Mouse (Mus musculus) hindbrain, embryonic 13.5 days (tissue): Measurements from ENCODE around the gene Hus1. TPM values are rescaled to one million over a fixed set of nuclear protein-coding genes. Genes with fewer than 3 reads are reported as not detected.
A peak's percentile ranks its signal among the peaks of the same experiment; 100 is the strongest.

Source experiments
- ATAC-seq: fragments of 200-750 bp; cut with Nextera tagmentation; 2 replicates; pipeline ENCODE4 v1.8.0; 2017; ENCODE audit warnings: moderate TSS enrichment; ENCODE audit not compliant: low FRiP score
- H3K27ac ChIP-seq: fragments of 300-500 bp; sonication (generic); 2 replicates; pipeline ENCODE4 v1.5.1; 2015; ENCODE audit warnings: inconsistent platforms, mild to moderate bottlenecking, moderate library complexity
- H3K27me3 ChIP-seq: fragments of 300-500 bp; sonication (generic); 2 replicates; pipeline ENCODE4 v1.6.1; 2015; ENCODE audit warnings: mild to moderate bottlenecking, inconsistent platforms
- H3K36me3 ChIP-seq: fragments of 300-500 bp; sonication (generic); 2 replicates; pipeline ENCODE4 v1.6.1; 2015; ENCODE audit warnings: mild to moderate bottlenecking, inconsistent platforms
- H3K4me1 ChIP-seq: fragments of 300-500 bp; sonication (generic); replicated peaks from 2 replicates; pipeline ENCODE4 v1.6.1; 2015; ENCODE audit warnings: inconsistent platforms
- H3K4me2 ChIP-seq: fragments of 300-500 bp; sonication (generic); 2 replicates; pipeline ENCODE4 v1.6.1; 2015; ENCODE audit warnings: inconsistent platforms, mild to moderate bottlenecking, moderate library complexity
- H3K4me3 ChIP-seq: fragments of 300-500 bp; sonication (generic); 2 replicates; pipeline ENCODE4 v1.5.1; 2015; ENCODE audit warnings: mild to moderate bottlenecking, inconsistent platforms
- H3K9ac ChIP-seq: fragments of 300-500 bp; sonication (generic); 2 replicates; pipeline ENCODE4 v1.6.1; 2015; ENCODE audit warnings: mild to moderate bottlenecking, inconsistent platforms
- H3K9me3 ChIP-seq: fragments of 300-500 bp; sonication (generic); 2 replicates; pipeline ENCODE4 v1.6.1; 2016; ENCODE audit warnings: inconsistent platforms
- WGBS: fragments of 180-500 bp; shearing (Covaris S2); methylation state at CpG from one replicate; pipeline ENCODE4 v1.1.7; 2015; 5-methylcytosine and 5-hydroxymethylcytosine counted together
- polyA plus RNA-seq: library from polyadenylated mRNA; unstranded; fragments of >200 nt; fragmentation: Nextera tagmentation; extraction: Ambion mirVana; gene quantifications from 2 replicates; pipeline ENCODE4 v1.2.1, GENCODE M21; 2015

Hus1 gene
- polyA plus RNA-seq, 1 experiment from 2014 or later, result 9.9 TPM

- Histone ChIP-seq H3K27me3 (0 out of 2 replicates have a peak, but pooled peaks cover 4% of the 10 kb centered on the region), H3K9ac (no peak overlapping the region), H3K4me2 (no peak overlapping the region), H3K4me3 (no peak overlapping the region), H3K4me1 (no peaks in the 10 kb centered on the region), H3K36me3 (no peaks in the 10 kb centered on the region), H3K27ac (no peak overlapping the region), H3K9me3 (no peaks in the 10 kb centered on the region)
- WGBS, result 94% methylated on average over 6 of the region's 6 CpGs
- no peak for ATAC-seq
Observed at GRCm38 (mm10) chr11:8972093-8972492, 38.9 kb downstream of the Hus1 start.

- H3K4me3 ChIP-seq, result no peak overlapping the region
- no peak overlapping the region for H3K27ac ChIP-seq
- no peak overlapping the region for H3K9ac ChIP-seq
- 0 out of 2 replicates have a peak, but pooled peaks cover 4% of the 10 kb centered on the region for H3K27me3 ChIP-seq
- no peak overlapping the region for H3K4me2 ChIP-seq
- ATAC-seq, result no peak
- H3K36me3 ChIP-seq, result no peaks in the 10 kb centered on the region
- H3K4me1 ChIP-seq, result no peaks in the 10 kb centered on the region
- H3K9me3 ChIP-seq, result no peaks in the 10 kb centered on the region
- WGBS, result 75% methylated on average over 9 of the region's 9 CpGs
Observed at GRCm38 (mm10) chr11:8970509-8970908, 40.5 kb downstream of the Hus1 start.

- Histone ChIP-seq H3K9me3 (no peaks in the 10 kb centered on the region), H3K36me3 (no peaks in the 10 kb centered on the region), H3K4me2 (no peak overlapping the region), H3K27ac (no peak overlapping the region), H3K4me1 (no peaks in the 10 kb centered on the region), H3K27me3 (no peaks in the 10 kb centered on the region), H3K4me3 (no peak overlapping the region), H3K9ac (no peak overlapping the region)
- ATAC-seq, result no peak
- WGBS, result 94% methylated on average over 7 of the region's 7 CpGs
Observed at GRCm38 (mm10) chr11:8968094-8968493, 42.9 kb downstream of the Hus1 start.

GRCm38 (mm10) chr11:8958572-8958971, 52.4 kb downstream of the Hus1 start:
- no peak overlapping the region for H3K9ac ChIP-seq
- no peaks in the 10 kb centered on the region for H3K27me3 ChIP-seq
- no peak overlapping the region for H3K4me2 ChIP-seq
- no peak overlapping the region for H3K27ac ChIP-seq
- H3K4me1 ChIP-seq, result no peaks in the 10 kb centered on the region
- WGBS, result 65% methylated on average over 10 of the region's 10 CpGs
- ATAC-seq, result no peak
- H3K9me3 ChIP-seq, result no peaks in the 10 kb centered on the region
- H3K36me3 ChIP-seq, result no peaks in the 10 kb centered on the region
- H3K4me3 ChIP-seq, result no peak overlapping the region

GRCm38 (mm10) chr11:8958108-8958507, 52.9 kb downstream of the Hus1 start:
- no peaks in the 10 kb centered on the region for H3K27me3 ChIP-seq
- no peak for ATAC-seq
- 74% methylated on average over 4 of the region's 4 CpGs for WGBS
- no peaks in the 10 kb centered on the region for H3K36me3 ChIP-seq
- H3K4me2 ChIP-seq, result no peak overlapping the region
- peak overlapping the region; percentile 46; the same call in 1 of the 2 replicates for H3K27ac ChIP-seq
- H3K4me1 ChIP-seq, result no peaks in the 10 kb centered on the region
- no peaks in the 10 kb centered on the region for H3K9me3 ChIP-seq
- no peak overlapping the region for H3K9ac ChIP-seq
- H3K4me3 ChIP-seq, result no peak overlapping the region

- 72% methylated on average over 6 of the region's 6 CpGs for WGBS
- H3K9ac ChIP-seq, result no peak overlapping the region
- no peak overlapping the region for H3K27ac ChIP-seq
- H3K36me3 ChIP-seq, result no peaks in the 10 kb centered on the region
- no peak overlapping the region for H3K4me3 ChIP-seq
- no peaks in the 10 kb centered on the region for H3K4me1 ChIP-seq
- H3K4me2 ChIP-seq, result no peak overlapping the region
- no peaks in the 10 kb centered on the region for H3K9me3 ChIP-seq
- no peak for ATAC-seq
- H3K27me3 ChIP-seq, result no peaks in the 10 kb centered on the region
Observed at GRCm38 (mm10) chr11:8957023-8957422, 54.0 kb downstream of the Hus1 start.

- no peak overlapping the region for H3K4me3 ChIP-seq
- no peaks in the 10 kb centered on the region for H3K9me3 ChIP-seq
- H3K27ac ChIP-seq, result no peak overlapping the region
- no peaks in the 10 kb centered on the region for H3K36me3 ChIP-seq
- no peak for ATAC-seq
- no peak overlapping the region for H3K4me2 ChIP-seq
- WGBS, result 7% methylated on average over 1 of the region's 1 CpGs
- no peak overlapping the region for H3K9ac ChIP-seq
- no peaks in the 10 kb centered on the region for H3K27me3 ChIP-seq
- no peaks in the 10 kb centered on the region for H3K4me1 ChIP-seq
Observed at GRCm38 (mm10) chr11:8955678-8956077, 55.3 kb downstream of the Hus1 start.

- no peaks in the 10 kb centered on the region for H3K27me3 ChIP-seq
- no peak overlapping the region for H3K9ac ChIP-seq
- 0 out of 2 replicates have a peak overlapping the region, but pooled peaks have one; percentile 56 for H3K27ac ChIP-seq
- no peaks in the 10 kb centered on the region for H3K9me3 ChIP-seq
- no peak overlapping the region for H3K4me2 ChIP-seq
- H3K4me3 ChIP-seq, result no peak overlapping the region
- no peaks in the 10 kb centered on the region for H3K4me1 ChIP-seq
- WGBS, result 74% methylated on average over 6 of the region's 6 CpGs
- no peak for ATAC-seq
- H3K36me3 ChIP-seq, result no peaks in the 10 kb centered on the region
Observed at GRCm38 (mm10) chr11:8949765-8950430, 61.1 kb downstream of the Hus1 start.

- ATAC-seq, result no peak
- no peaks in the 10 kb centered on the region for H3K4me1 ChIP-seq
- H3K4me2 ChIP-seq, result no peak overlapping the region
- no peaks in the 10 kb centered on the region for H3K36me3 ChIP-seq
- H3K27me3 ChIP-seq, result no peaks in the 10 kb centered on the region
- no peak overlapping the region for H3K27ac ChIP-seq
- H3K9me3 ChIP-seq, result no peaks in the 10 kb centered on the region
- WGBS, result 69% methylated on average over 3 of the region's 3 CpGs
- H3K9ac ChIP-seq, result no peak overlapping the region
- H3K4me3 ChIP-seq, result no peak overlapping the region
Observed at GRCm38 (mm10) chr11:8948871-8949270, 62.1 kb downstream of the Hus1 start.

- Histone ChIP-seq H3K4me1 (no peaks in the 10 kb centered on the region), H3K9me3 (no peaks in the 10 kb centered on the region), H3K27ac (no peak overlapping the region), H3K27me3 (no peaks in the 10 kb centered on the region), H3K36me3 (no peaks in the 10 kb centered on the region), H3K4me3 (no peak overlapping the region), H3K4me2 (no peak overlapping the region), H3K9ac (no peak overlapping the region)
- WGBS, result 89% methylated on average over 4 of the region's 4 CpGs
- no peak for ATAC-seq
Observed at GRCm38 (mm10) chr11:8944114-8944513, 66.9 kb downstream of the Hus1 start.

Other genes with a start within 250 kb of the Hus1 start
- 0.08 and 0.10 TPM in 2 replicates for gene Pkd1l1, start 37.9 kb downstream of the Hus1 start, polyA plus RNA-seq
- 0.96 and 1.5 TPM in 2 replicates for gene Gm11992, start 37.4 kb upstream of the Hus1 start, polyA plus RNA-seq
- 0.17 and 0.32 TPM in 2 replicates for gene Sun3, start 37.8 kb upstream of the Hus1 start, polyA plus RNA-seq
- 2.0 and 2.8 TPM in 2 replicates for gene Upp1, start 106.9 kb upstream of the Hus1 start, polyA plus RNA-seq
- gene Abca13, start 180.8 kb upstream of the Hus1 start, polyA plus RNA-seq, result 0.01 and 0.03 TPM in 2 replicates